Mouse (Mus musculus): ENCODE measurements around the gene Myrip. TPM values are rescaled to one million over a fixed set of nuclear protein-coding genes. Genes with fewer than 3 reads are reported as not detected.

Gene Myrip
- polyA plus RNA-seq, 1 experiment from 2014 or later: 0.89 TPM

- H3K4me3 ChIP-seq (ENCODE audit: low read depth, low read length): no peak overlapping the region
- no peaks in the 10 kb centered on the region for H3K9me3 ChIP-seq (replicated peaks; ENCODE audit: control insufficient read depth, low read length)
- H3K4me2 ChIP-seq (ENCODE audit: low read length): no peak overlapping the region
- no peak for ATAC-seq
- no peak overlapping the region for H3K9ac ChIP-seq (ENCODE audit: low read length)
- no peak for DNase-seq (ENCODE audit: low spot score)
- no peaks in the 10 kb centered on the region for H3K36me3 ChIP-seq (ENCODE audit: control insufficient read depth, insufficient read depth, low read length)
- H3K27me3 ChIP-seq (replicated peaks; ENCODE audit: control insufficient read depth, insufficient read depth, low read length): no peaks in the 10 kb centered on the region
- no peak overlapping the region for H3K27ac ChIP-seq (ENCODE audit: low read depth, low read length)
- peaks cover 6% of the 10 kb centered on the region; the same call in 1 of the 2 replicates for H3K4me1 ChIP-seq (ENCODE audit: control insufficient read depth, insufficient read depth, low read length)
- WGBS: 92% methylated on average over 4 of the region's 4 CpGs
Observed at GRCm38 (mm10) chr9:120482382-120482781, 181.1 kb downstream of the Myrip start.

- WGBS: 42% methylated on average over 8 of the region's 8 CpGs
- Histone ChIP-seq H3K27me3 (replicated peaks; ENCODE audit: control insufficient read depth, insufficient read depth, low read length) (no peaks in the 10 kb centered on the region), H3K27ac (ENCODE audit: low read depth, low read length) (0 out of 2 replicates have a peak overlapping the region, but pooled peaks have one; percentile 6), H3K4me2 (ENCODE audit: low read length) (no peak overlapping the region), H3K4me1 (ENCODE audit: control insufficient read depth, insufficient read depth, low read length) (peaks cover 3% of the 10 kb centered on the region; the same call in 1 of the 2 replicates), H3K9ac (ENCODE audit: low read length) (no peak overlapping the region), H3K36me3 (ENCODE audit: control insufficient read depth, insufficient read depth, low read length) (no peaks in the 10 kb centered on the region), H3K4me3 (ENCODE audit: low read depth, low read length) (no peak overlapping the region), H3K9me3 (replicated peaks; ENCODE audit: control insufficient read depth, low read length) (no peaks in the 10 kb centered on the region)
- DNase-seq (ENCODE audit: low spot score) (peak; percentile 55), ATAC-seq (no peak)
Observed at GRCm38 (mm10) chr9:120483101-120483500, 181.8 kb downstream of the Myrip start.

GRCm38 (mm10) chr9:120487076-120487475 lies 185.8 kb downstream of the Myrip start:
- Histone ChIP-seq H3K9ac (ENCODE audit: low read length) (no peak overlapping the region), H3K4me2 (ENCODE audit: low read length) (no peak overlapping the region), H3K36me3 (ENCODE audit: control insufficient read depth, insufficient read depth, low read length) (no peaks in the 10 kb centered on the region), H3K4me1 (ENCODE audit: control insufficient read depth, insufficient read depth, low read length) (0 out of 2 replicates have a peak, but pooled peaks cover 2% of the 10 kb centered on the region), H3K27me3 (replicated peaks; ENCODE audit: control insufficient read depth, insufficient read depth, low read length) (no peaks in the 10 kb centered on the region), H3K4me3 (ENCODE audit: low read depth, low read length) (no peak overlapping the region), H3K9me3 (replicated peaks; ENCODE audit: control insufficient read depth, low read length) (no peaks in the 10 kb centered on the region), H3K27ac (ENCODE audit: low read depth, low read length) (no peak overlapping the region)
- DNase-seq (ENCODE audit: low spot score) (no peak), ATAC-seq (no peak)
- WGBS: 89% methylated on average over 8 of the region's 8 CpGs

GRCm38 (mm10) chr9:120491509-120491908 lies 190.2 kb downstream of the Myrip start:
- ATAC-seq (no peak), DNase-seq (ENCODE audit: low spot score) (no peak)
- Histone ChIP-seq H3K4me3 (ENCODE audit: low read depth, low read length) (peak overlapping the region; percentile 100), H3K4me1 (ENCODE audit: control insufficient read depth, insufficient read depth, low read length) (0 out of 2 replicates have a peak, but pooled peaks cover 7% of the 10 kb centered on the region), H3K9me3 (replicated peaks; ENCODE audit: control insufficient read depth, low read length) (no peaks in the 10 kb centered on the region), H3K9ac (ENCODE audit: low read length) (no peak overlapping the region), H3K4me2 (ENCODE audit: low read length) (peak overlapping the region; percentile 79), H3K27me3 (replicated peaks; ENCODE audit: control insufficient read depth, insufficient read depth, low read length) (no peaks in the 10 kb centered on the region), H3K27ac (ENCODE audit: low read depth, low read length) (no peak overlapping the region), H3K36me3 (ENCODE audit: control insufficient read depth, insufficient read depth, low read length) (peaks cover 26% of the 10 kb centered on the region)
- WGBS: 79% methylated on average over 3 of the region's 3 CpGs

- Histone ChIP-seq H3K27me3 (replicated peaks; ENCODE audit: control insufficient read depth, insufficient read depth, low read length) (no peaks in the 10 kb centered on the region), H3K27ac (ENCODE audit: low read depth, low read length) (peak within 1 kb of the TSS; percentile 93), H3K4me2 (ENCODE audit: low read length) (peak within 1 kb of the TSS; percentile 79), H3K9ac (ENCODE audit: low read length) (peak within 1 kb of the TSS; percentile 100), H3K9me3 (replicated peaks; ENCODE audit: control insufficient read depth, low read length) (no peaks in the 10 kb centered on the region), H3K4me3 (ENCODE audit: low read depth, low read length) (peak within 1 kb of the TSS; percentile 100), H3K4me1 (ENCODE audit: control insufficient read depth, insufficient read depth, low read length) (0 out of 2 replicates have a peak, but pooled peaks cover 7% of the 10 kb centered on the region), H3K36me3 (ENCODE audit: control insufficient read depth, insufficient read depth, low read length) (peaks cover 26% of the 10 kb centered on the region)
- peak; percentile 27 for DNase-seq (ENCODE audit: low spot score)
- 2% methylated on average over 19 of the region's 19 CpGs for WGBS
- peak; percentile 30; the same call in 1 of the 2 replicates for ATAC-seq
Observed at GRCm38 (mm10) chr9:120492010-120492399, 190.7 kb downstream of the Myrip start, which contains the start of gene Eif1b. TSS of gene Eif1b (plus strand) at chr9:120492232.

- peak overlapping the region; percentile 79 for H3K4me2 ChIP-seq (ENCODE audit: low read length)
- DNase-seq (ENCODE audit: low spot score) (peak; percentile 91), ATAC-seq (peak; percentile 86)
- peak overlapping the region; percentile 100 for H3K4me3 ChIP-seq (ENCODE audit: low read depth, low read length)
- WGBS: 1% methylated on average over 93 of the region's 97 CpGs
- peak overlapping the region; percentile 93 for H3K27ac ChIP-seq (ENCODE audit: low read depth, low read length)
- H3K9ac ChIP-seq (ENCODE audit: low read length): peak overlapping the region; percentile 100
- 0 out of 2 replicates have a peak, but pooled peaks cover 7% of the 10 kb centered on the region for H3K4me1 ChIP-seq (ENCODE audit: control insufficient read depth, insufficient read depth, low read length)
- H3K36me3 ChIP-seq (ENCODE audit: control insufficient read depth, insufficient read depth, low read length): peaks cover 26% of the 10 kb centered on the region
- no peaks in the 10 kb centered on the region for H3K9me3 ChIP-seq (replicated peaks; ENCODE audit: control insufficient read depth, low read length)
- no peaks in the 10 kb centered on the region for H3K27me3 ChIP-seq (replicated peaks; ENCODE audit: control insufficient read depth, insufficient read depth, low read length)
Observed at GRCm38 (mm10) chr9:120492400-120493351, 191.4 kb downstream of the Myrip start.

GRCm38 (mm10) chr9:120493781-120494180 lies 192.5 kb downstream of the Myrip start:
- H3K4me3 ChIP-seq (ENCODE audit: low read depth, low read length): peak overlapping the region; percentile 100
- peak overlapping the region; percentile 100 for H3K9ac ChIP-seq (ENCODE audit: low read length)
- WGBS: 68% methylated on average over 12 of the region's 12 CpGs
- DNase-seq (ENCODE audit: low spot score) (no peak), ATAC-seq (no peak)
- H3K27me3 ChIP-seq (replicated peaks; ENCODE audit: control insufficient read depth, insufficient read depth, low read length): no peaks in the 10 kb centered on the region
- H3K4me2 ChIP-seq (ENCODE audit: low read length): peak overlapping the region; percentile 79
- peak overlapping the region; percentile 15; the same call in 1 of the 2 replicates for H3K27ac ChIP-seq (ENCODE audit: low read depth, low read length)
- 0 out of 2 replicates have a peak, but pooled peaks cover 7% of the 10 kb centered on the region for H3K4me1 ChIP-seq (ENCODE audit: control insufficient read depth, insufficient read depth, low read length)
- no peaks in the 10 kb centered on the region for H3K9me3 ChIP-seq (replicated peaks; ENCODE audit: control insufficient read depth, low read length)
- H3K36me3 ChIP-seq (ENCODE audit: control insufficient read depth, insufficient read depth, low read length): peaks cover 26% of the 10 kb centered on the region

GRCm38 (mm10) chr9:120496691-120497090 lies 195.4 kb downstream of the Myrip start:
- ATAC-seq: peak; percentile 37; the same call in 1 of the 2 replicates
- Histone ChIP-seq H3K27me3 (replicated peaks; ENCODE audit: control insufficient read depth, insufficient read depth, low read length) (no peaks in the 10 kb centered on the region), H3K27ac (ENCODE audit: low read depth, low read length) (no peak overlapping the region), H3K36me3 (ENCODE audit: control insufficient read depth, insufficient read depth, low read length) (peaks cover 26% of the 10 kb centered on the region), H3K9me3 (replicated peaks; ENCODE audit: control insufficient read depth, low read length) (no peaks in the 10 kb centered on the region), H3K4me1 (ENCODE audit: control insufficient read depth, insufficient read depth, low read length) (0 out of 2 replicates have a peak, but pooled peaks cover 7% of the 10 kb centered on the region), H3K4me2 (ENCODE audit: low read length) (no peak overlapping the region), H3K9ac (ENCODE audit: low read length) (no peak overlapping the region), H3K4me3 (ENCODE audit: low read depth, low read length) (no peak overlapping the region)
- 5% methylated on average over 3 of the region's 3 CpGs for WGBS
- peak; percentile 86 for DNase-seq (ENCODE audit: low spot score)

All from forebrain, embryonic 14.5 days (tissue).